Mouse (Mus musculus): Measurements from ENCODE around the gene Igsf23.
"Not testable (repeated sequence)": the region's sequence is repeated elsewhere in the genome, so short reads cannot be mapped to it uniquely, and the experiment has no call there.

Gene Igsf23

GRCm38 (mm10) chr7:19950589-19950988 lies at the start of gene Igsf23:
Igsf23 (minus strand) TSS chr7:19950756.
- DNase-seq (ENCODE audit: low spot score in 2 of 2), result no peak

GRCm38 (mm10) chr7:19996721-19997120 lies 46.2 kb upstream of the Igsf23 start:
- DNase-seq (ENCODE audit: low spot score in 2 of 2), result not testable (repeated sequence)

GRCm38 (mm10) chr7:19991165-19991564 lies 40.6 kb upstream of the Igsf23 start, which contains the start of gene Nlrp9b:
Nlrp9b (plus strand) TSS chr7:19991465.
- DNase-seq (ENCODE audit: low spot score in 2 of 2), result not testable (repeated sequence)

GRCm38 (mm10) chr7:19971516-19971915 lies 21.0 kb upstream of the Igsf23 start:
- DNase-seq (ENCODE audit: low spot score in 2 of 2), result no peak

- no peak for DNase-seq (ENCODE audit: low spot score in 2 of 2)
Measured at GRCm38 (mm10) chr7:19970196-19970595, 19.6 kb upstream of the Igsf23 start.

GRCm38 (mm10) chr7:19969541-19970090 lies 19.1 kb upstream of the Igsf23 start:
- no peak for DNase-seq (ENCODE audit: low spot score in 2 of 2)

- DNase-seq (ENCODE audit: low spot score in 2 of 2), result no peak
Measured at GRCm38 (mm10) chr7:19969106-19969505, 18.6 kb upstream of the Igsf23 start.

- DNase-seq (ENCODE audit: low spot score in 2 of 2), result no peak
Measured at GRCm38 (mm10) chr7:19964985-19965579, 14.5 kb upstream of the Igsf23 start, which contains the start of gene Ceacam20. Ceacam20 (plus strand) TSS chr7:19965412.

- no peak for DNase-seq (ENCODE audit: low spot score in 2 of 2)
Measured at GRCm38 (mm10) chr7:19962423-19962822, 11.9 kb upstream of the Igsf23 start.

- DNase-seq (ENCODE audit: low spot score in 2 of 2), result peak; percentile 94
Measured at GRCm38 (mm10) chr7:19956341-19956781, 5.8 kb upstream of the Igsf23 start.

GRCm38 (mm10) chr7:19955861-19956260 lies 5.3 kb upstream of the Igsf23 start:
- no peak for DNase-seq (ENCODE audit: low spot score in 2 of 2)

GRCm38 (mm10) chr7:19953054-19953453 lies 2.5 kb upstream of the Igsf23 start:
- DNase-seq (ENCODE audit: low spot score in 2 of 2), result no peak

GRCm38 (mm10) chr7:19952320-19952986 lies 1.9 kb upstream of the Igsf23 start:
- DNase-seq (ENCODE audit: low spot score in 2 of 2), result no peak

- no peak for DNase-seq (ENCODE audit: low spot score in 2 of 2)
Measured at GRCm38 (mm10) chr7:19949996-19950395, 560 bp downstream of the Igsf23 start.

- DNase-seq (ENCODE audit: low spot score in 2 of 2), result no peak
Measured at GRCm38 (mm10) chr7:19948956-19949355, 1.6 kb downstream of the Igsf23 start.

- DNase-seq (ENCODE audit: low spot score in 2 of 2), result no peak
Measured at GRCm38 (mm10) chr7:19945821-19946515, 4.6 kb downstream of the Igsf23 start.

GRCm38 (mm10) chr7:19945201-19945600 lies 5.4 kb downstream of the Igsf23 start:
- DNase-seq (ENCODE audit: low spot score in 2 of 2), result no peak

GRCm38 (mm10) chr7:19944709-19945108 lies 5.8 kb downstream of the Igsf23 start:
- no peak for DNase-seq (ENCODE audit: low spot score in 2 of 2)

- no peak for DNase-seq (ENCODE audit: low spot score in 2 of 2)
Measured at GRCm38 (mm10) chr7:19940256-19940655, 10.3 kb downstream of the Igsf23 start.

- DNase-seq (ENCODE audit: low spot score in 2 of 2), result peak; percentile 49 to 50
Measured at GRCm38 (mm10) chr7:19939555-19940235, 10.9 kb downstream of the Igsf23 start.

- no peak for DNase-seq (ENCODE audit: low spot score in 2 of 2)
Measured at GRCm38 (mm10) chr7:19937229-19937821, 13.2 kb downstream of the Igsf23 start.
